Mouse (Mus musculus) brown adipose tissue, adult 24 weeks (tissue): ENCODE results near the gene Psmd8. TPM values are rescaled to one million over a fixed set of nuclear protein-coding genes. Genes with fewer than 3 reads are reported as not detected.

Experiments
- H3K27ac ChIP-seq: fragments of 200-500 bp; replicated peaks from 2 replicates; pipeline ENCODE4 v1.5.1; 2012; ENCODE audit warnings: low read depth, mild to moderate bottlenecking, low read length
- H3K4me1 ChIP-seq: fragments of 200-500 bp; 2 replicates; pipeline ENCODE4 v1.6.1; 2012; ENCODE audit warnings: low read length, mixed read lengths; ENCODE audit not compliant: control insufficient read depth, insufficient read depth, insufficient read length
- H3K4me3 ChIP-seq: fragments of 200-500 bp; 2 replicates; pipeline ENCODE4 v1.5.1; 2012; ENCODE audit warnings: low read depth, mild to moderate bottlenecking, low read length, moderate library complexity; ENCODE audit not compliant: insufficient read depth
- polyA plus RNA-seq: library from polyadenylated mRNA; stranded (reverse); fragments of >200 nt; gene quantifications from 2 replicates; pipeline ENCODE4 v1.2.4, GENCODE M21; 2012; ENCODE audit not compliant: missing spikeins, insufficient read depth, insufficient read length

Gene Psmd8
- polyA plus RNA-seq, 1 experiment = 383 TPM

DNA sequence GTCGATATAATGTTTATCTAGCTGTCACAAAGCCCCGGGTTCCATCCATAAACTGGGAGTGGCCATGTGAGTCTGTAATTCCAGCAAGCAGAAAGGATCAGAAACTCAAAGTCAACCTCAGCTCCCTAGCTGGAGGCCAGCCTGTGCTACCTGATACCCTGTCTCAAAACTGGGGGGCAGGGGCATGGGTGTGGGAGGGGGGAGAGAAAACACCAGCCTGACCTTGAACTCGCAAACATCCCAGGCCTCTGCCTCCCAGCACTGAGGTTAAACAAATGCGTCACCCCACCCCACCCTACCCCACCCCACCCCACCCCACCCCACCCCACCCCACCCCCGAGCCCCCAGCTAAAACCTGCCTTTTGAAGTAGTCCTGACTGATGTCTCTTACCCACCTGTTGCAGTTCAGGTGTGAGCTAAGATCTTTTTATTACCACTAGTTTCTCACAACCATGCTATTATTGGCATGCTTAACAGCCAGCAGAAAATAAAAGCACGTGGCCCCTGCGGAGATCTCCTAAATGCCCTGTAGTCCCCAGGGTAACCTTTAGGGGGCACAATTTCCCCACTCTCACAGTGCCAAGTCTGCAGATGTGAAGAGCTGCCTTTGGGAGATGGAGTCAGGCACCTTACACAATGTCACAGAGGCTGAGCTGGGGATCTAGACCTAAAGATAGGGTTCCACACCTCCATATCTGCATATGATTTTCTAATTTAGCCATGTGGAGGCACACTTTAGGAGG lies 54.2 kb downstream of the Psmd8 start:
- peaks cover 3% of the 10 kb centered on the region; the same call in 1 of the 2 replicates for H3K4me1 ChIP-seq
- no peak overlapping the region for H3K4me3 ChIP-seq
- H3K27ac ChIP-seq = no peak overlapping the region

DNA sequence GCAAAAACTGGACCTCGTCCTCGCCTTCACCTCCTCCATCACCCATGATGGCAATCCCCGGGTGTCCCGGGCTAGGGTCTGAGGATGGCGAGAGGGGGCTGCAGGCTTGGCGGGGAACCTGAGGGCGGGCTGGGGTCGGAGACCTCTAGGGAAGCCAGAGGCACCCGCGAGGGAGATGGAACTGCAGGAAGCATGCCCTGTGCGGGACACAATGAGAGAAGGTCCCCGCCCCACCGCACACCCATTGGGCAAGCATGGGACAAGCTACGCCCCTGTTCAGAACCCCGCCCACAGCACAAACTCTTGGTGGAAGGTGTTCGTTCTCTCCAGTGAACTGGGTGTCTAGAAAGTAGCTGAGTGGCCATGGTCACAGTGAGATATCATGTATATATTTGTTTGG lies 55.5 kb downstream of the Psmd8 start, which contains the start of gene Ryr1:
Ryr1 (minus strand) TSS at position 210 of the 400 bp plus-strand sequence.
- Histone ChIP-seq H3K4me1 (peaks cover 3% of the 10 kb centered on the region; the same call in 1 of the 2 replicates), H3K4me3 (no peak within 1 kb of the TSS; the same call in 1 of the 2 replicates), H3K27ac (no peak within 1 kb of the TSS)

Other genes with a start within 250 kb of the Psmd8 start
- 122 and 135 TPM in 2 replicates for gene Actn4, start 218.4 kb downstream of the Psmd8 start, polyA plus RNA-seq
- gene Eif3k, start 198.8 kb downstream of the Psmd8 start, polyA plus RNA-seq = 165 and 216 TPM in 2 replicates
- gene Map4k1, start 198.7 kb downstream of the Psmd8 start, polyA plus RNA-seq = 0.63 and 1.4 TPM in 2 replicates
- 1.9 and 6.1 TPM in 2 replicates for gene Ryr1, start 55.5 kb downstream of the Psmd8 start, polyA plus RNA-seq
- 1.0 and 2.7 TPM in 2 replicates for gene Rasgrp4, start 45.9 kb downstream of the Psmd8 start, polyA plus RNA-seq
- 9.9 and 10.5 TPM in 2 replicates for gene Fam98c, start 24.5 kb downstream of the Psmd8 start, polyA plus RNA-seq
- gene Ggn, start 10.5 kb downstream of the Psmd8 start, polyA plus RNA-seq = not detected in 2 replicates
- gene Spred3, start 10.3 kb downstream of the Psmd8 start, polyA plus RNA-seq = 0.32 and 1.2 TPM in 2 replicates
- 0.58 TPM in 1 of 2 replicates, not detected in the other for gene Catsperg1, start 33.3 kb upstream of the Psmd8 start, polyA plus RNA-seq
- gene Kcnk6, start 51.8 kb upstream of the Psmd8 start, polyA plus RNA-seq = 1.3 and 1.6 TPM in 2 replicates
- 72.2 and 79.7 TPM in 2 replicates for gene Yif1b, start 57.6 kb upstream of the Psmd8 start, polyA plus RNA-seq
- 2.5 TPM in 1 of 2 replicates, not detected in the other for gene 2200002D01Rik, start 67.8 kb upstream of the Psmd8 start, polyA plus RNA-seq
- gene Spint2, start 101.2 kb upstream of the Psmd8 start, polyA plus RNA-seq = 3.9 and 5.6 TPM in 2 replicates
- 4.6 and 7.2 TPM in 2 replicates for gene Ppp1r14a, start 108.6 kb upstream of the Psmd8 start, polyA plus RNA-seq
- not detected in 2 replicates for gene Dpf1, start 123.2 kb upstream of the Psmd8 start, polyA plus RNA-seq